Mouse (Mus musculus): ENCODE results near the gene B4galt4. TPM values are rescaled to one million over a fixed set of nuclear protein-coding genes. Genes with fewer than 3 reads are reported as not detected.

B4galt4 gene
- 10.0 and 14.5 TPM in 2 replicates for polyA plus RNA-seq (2012; rRNA removed; ENCODE audit: low replicate concordance)

GRCm38 (mm10) chr16:38742113-38742658 lies at the start of gene B4galt4:
TSS of gene B4galt4 (plus strand) at chr16:38742264.

GRCm38 (mm10) chr16:38712581-38713403 lies 29.3 kb upstream of the B4galt4 start, which contains the start of gene Arhgap31:
TSS of gene Arhgap31 (minus strand) at chr16:38713274.

GRCm38 (mm10) chr16:38800091-38800490 lies 58.0 kb downstream of the B4galt4 start, which contains the start of gene Upk1b:
TSS of gene Upk1b (minus strand) at chr16:38800328.

Other genes starting within 250 kb of the B4galt4 start
- 16.2 and 17.5 TPM in 2 replicates for gene Timmdc1, start 219.6 kb upstream of the B4galt4 start, polyA plus RNA-seq (2012; rRNA removed; ENCODE audit: low replicate concordance)
- gene Poglut1, start 192.0 kb upstream of the B4galt4 start, polyA plus RNA-seq (2012; rRNA removed; ENCODE audit: low replicate concordance), result 25.3 and 42.3 TPM in 2 replicates
- gene Tmem39a, start 183.6 kb upstream of the B4galt4 start, polyA plus RNA-seq (2012; rRNA removed; ENCODE audit: low replicate concordance), result 70.9 and 154 TPM in 2 replicates
- gene Arhgap31, start 29.0 kb upstream of the B4galt4 start, polyA plus RNA-seq (2012; rRNA removed; ENCODE audit: low replicate concordance), result 17.7 and 21.9 TPM in 2 replicates
- 7.9 and 26.5 TPM in 2 replicates for gene Upk1b, start 58.1 kb downstream of the B4galt4 start, polyA plus RNA-seq (2012; rRNA removed; ENCODE audit: low replicate concordance)
- gene 4930435E12Rik, start 86.5 kb downstream of the B4galt4 start, polyA plus RNA-seq (2012; rRNA removed; ENCODE audit: low replicate concordance), result not detected in 2 replicates
- 0.16 and 1.0 TPM in 2 replicates for gene Igsf11, start 150.4 kb downstream of the B4galt4 start, polyA plus RNA-seq (2012; rRNA removed; ENCODE audit: low replicate concordance)